ENCODE assay signal across 8 mouse cellular contexts in the genomic region with DNA sequence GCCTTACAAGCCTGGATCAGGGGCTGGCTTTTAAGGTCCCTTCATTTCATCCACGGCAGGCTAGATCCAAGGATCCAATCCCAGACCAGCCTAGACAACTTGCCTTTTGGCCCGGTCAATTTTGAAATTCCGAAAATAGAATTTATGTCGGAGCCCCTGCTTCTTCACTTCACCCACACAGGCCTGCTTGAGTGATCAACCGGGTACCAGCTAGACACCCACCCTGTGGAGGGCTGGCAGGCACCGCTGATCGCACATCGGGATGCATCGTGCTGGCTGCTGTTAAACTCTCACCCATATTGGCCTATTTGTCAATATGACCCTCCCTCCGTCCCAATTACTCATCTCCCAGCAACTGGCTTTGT. TPM values are rescaled to one million over a fixed set of nuclear protein-coding genes. Genes with fewer than 3 reads are reported as not detected.
DNase-seq lines count a peak whose midpoint lies in the region; ATAC-seq and TF ChIP-seq lines count a peak whose summit lies in the region.
"Had no signal": no experiment of that assay in that cellular context is flagged by ENCODE, and none has a peak within 500 bp of the region (broad histone marks: within the 10 kb centered on the region; RNA-seq: fewer than 3 reads in every experiment).

No protein-coding gene starts in this region.

- H3K9me3 ChIP-seq in embryonic facial prominence, embryonic 14.5 days (ENCODE audit: control insufficient read depth, low read length) = no peaks in the 10 kb centered on the region
- no peaks in the 10 kb centered on the region for H3K9me3 ChIP-seq in intestine, postnatal 0 days (ENCODE audit: control insufficient read depth)
- H3K9me3 ChIP-seq in midbrain, embryonic 12.5 days = no peaks in the 10 kb centered on the region

- H3K27ac ChIP-seq in kidney, adult 2 months (ENCODE audit: insufficient read depth, low read depth, low read length) = no peak overlapping the region
- no peak overlapping the region for H3K27ac ChIP-seq in embryonic facial prominence, embryonic 14.5 days (replicated peaks; ENCODE audit: low read depth, low read length)
- 0 out of 2 replicates have a peak overlapping the region, but pooled peaks have one; percentile 57 for H3K27ac ChIP-seq in intestine, postnatal 0 days (ENCODE audit: low read depth, low read length)
- peak overlapping the region; percentile 61; the same call in 1 of the 2 replicates for H3K27ac ChIP-seq in midbrain, embryonic 12.5 days (replicated peaks)

- DNase-seq in kidney, adult 18-20 months = peak; percentile 12
- DNase-seq in kidney, adult 2 months = no peak
- no peak for DNase-seq in embryonic facial prominence, embryonic 14.5 days (ENCODE audit: low spot score)
- no peak for DNase-seq in thymus, postnatal 0 days (ENCODE audit: low spot score)
- no peak for DNase-seq in frontal cortex, postnatal 25 days (ENCODE audit: low spot score in 2 of 2)
- DNase-seq: thymus, postnatal 14 days had no signal

- peaks cover 29% of the 10 kb centered on the region for H3K27me3 ChIP-seq in kidney, adult 2 months (replicated peaks; ENCODE audit: control insufficient read depth, insufficient read depth, low read length)
- peaks cover 93% of the 10 kb centered on the region for H3K27me3 ChIP-seq in embryonic facial prominence, embryonic 14.5 days (replicated peaks; ENCODE audit: control insufficient read depth, insufficient read depth, low read length)
- peaks cover 44% of the 10 kb centered on the region for H3K27me3 ChIP-seq in intestine, postnatal 0 days (replicated peaks; ENCODE audit: control insufficient read depth, insufficient read depth, low read length)
- H3K27me3 ChIP-seq in midbrain, embryonic 12.5 days = peaks cover 88% of the 10 kb centered on the region

- H3K4me2 ChIP-seq in embryonic facial prominence, embryonic 14.5 days (ENCODE audit: low read depth, low read length) = 0 out of 2 replicates have a peak overlapping the region, but pooled peaks have one; percentile 40
- peak overlapping the region; percentile 84 for H3K4me2 ChIP-seq in intestine, postnatal 0 days (replicated peaks; ENCODE audit: low read depth)
- H3K4me2 ChIP-seq in midbrain, embryonic 12.5 days (replicated peaks) = peak overlapping the region; percentile 45

- no peak for TF ChIP-seq CTCF in kidney, adult 2 months (conservative IDR thresholded peaks at IDR 0.05; ENCODE audit: insufficient read depth, insufficient read length, low read depth, low read length)
- TF ChIP-seq CTCF in intestine, postnatal 0 days (IDR thresholded peaks at IDR 0.05; ENCODE audit: low read depth) = no peak

- no peak for ATAC-seq in embryonic facial prominence, embryonic 14.5 days (ENCODE audit: low read depth)
- ATAC-seq in intestine, postnatal 0 days = no peak
- ATAC-seq in midbrain, embryonic 12.5 days (ENCODE audit: low FRiP score, low read depth) = no peak

- 0 out of 2 replicates have a peak overlapping the region, but pooled peaks have one; percentile 19 for H3K9ac ChIP-seq in embryonic facial prominence, embryonic 14.5 days (ENCODE audit: low read depth, low read length)
- peak overlapping the region; percentile 12; the same call in 1 of the 2 replicates for H3K9ac ChIP-seq in intestine, postnatal 0 days (ENCODE audit: low read depth, low read length)
- H3K9ac ChIP-seq in midbrain, embryonic 12.5 days (replicated peaks) = peak overlapping the region; percentile 49; the same call in 1 of the 2 replicates

- 6% methylated on average over 10 of the region's 10 CpGs for WGBS in kidney, adult 2 months
- 8% methylated on average over 10 of the region's 10 CpGs for WGBS in embryonic facial prominence, embryonic 14.5 days
- 2% methylated on average over 10 of the region's 10 CpGs for WGBS in intestine, postnatal 0 days
- 3% methylated on average over 10 of the region's 10 CpGs for WGBS in midbrain, embryonic 12.5 days

- no peak overlapping the region for H3K4me3 ChIP-seq in kidney, adult 2 months (ENCODE audit: insufficient read depth, low read depth, low read length)
- peak overlapping the region; percentile 26 for H3K4me3 ChIP-seq in embryonic facial prominence, embryonic 14.5 days (ENCODE audit: low read depth, low read length)
- H3K4me3 ChIP-seq in intestine, postnatal 0 days (ENCODE audit: low read depth, low read length) = peak overlapping the region; percentile 70
- peak overlapping the region; percentile 34 for H3K4me3 ChIP-seq in midbrain, embryonic 12.5 days

- no peaks in the 10 kb centered on the region for H3K36me3 ChIP-seq in kidney, adult 2 months (ENCODE audit: control insufficient read depth, insufficient read depth, low read length)
- no peaks in the 10 kb centered on the region for H3K36me3 ChIP-seq in embryonic facial prominence, embryonic 14.5 days (ENCODE audit: control insufficient read depth, insufficient read depth, low read length)
- no peaks in the 10 kb centered on the region; the same call in 1 of the 2 replicates for H3K36me3 ChIP-seq in intestine, postnatal 0 days (ENCODE audit: control insufficient read depth, insufficient read depth)
- no peaks in the 10 kb centered on the region for H3K36me3 ChIP-seq in midbrain, embryonic 12.5 days

- TF ChIP-seq POLR2A in kidney, adult 2 months (IDR thresholded peaks at IDR 0.05; ENCODE audit: low read depth, low read length) = no peak

- no peaks in the 10 kb centered on the region for H3K4me1 ChIP-seq in kidney, adult 2 months (ENCODE audit: control insufficient read depth, insufficient read depth, low read length)
- H3K4me1 ChIP-seq in embryonic facial prominence, embryonic 14.5 days (ENCODE audit: control insufficient read depth, insufficient read depth, low read length) = peaks cover 16% of the 10 kb centered on the region; the same call in 1 of the 2 replicates
- H3K4me1 ChIP-seq in intestine, postnatal 0 days (replicated peaks; ENCODE audit: control insufficient read depth, insufficient read depth, low read length) = no peaks in the 10 kb centered on the region
- H3K4me1 ChIP-seq in midbrain, embryonic 12.5 days = peaks cover 31% of the 10 kb centered on the region

RNA-seq across cellular contexts. Expression of a gene that starts 3.1 kb away (rescaled TPM):
- polyA plus RNA-seq in kidney, adult 2 months (2012; rRNA removed) = 0.67 and 0.98 TPM in 2 replicates
- 2.3 and 3.2 TPM in 2 replicates for polyA plus RNA-seq in embryonic facial prominence, embryonic 14.5 days (2014; fragmentation: Nextera tagmentation; extraction: Ambion mirVana)
- polyA plus RNA-seq in intestine, postnatal 0 days (2015; fragmentation: Nextera tagmentation; extraction: Ambion mirVana) = 3.7 and 4.0 TPM in 2 replicates
- 3.8 and 4.2 TPM in 2 replicates for polyA plus RNA-seq in midbrain, embryonic 12.5 days (2016; fragmentation: Nextera tagmentation; extraction: Ambion mirVana)
- 0.26 and 0.47 TPM in 2 replicates for polyA plus RNA-seq in thymus, postnatal 0 days (2015; fragmentation: Nextera tagmentation; extraction: Ambion mirVana)

RNA-seq across cellular contexts. Expression of a gene that starts 20.3 kb away (rescaled TPM):
- 0.02 and 0.15 TPM in 2 replicates for polyA plus RNA-seq in kidney, adult 2 months (2012; rRNA removed)
- 0.78 and 0.80 TPM in 2 replicates for polyA plus RNA-seq in embryonic facial prominence, embryonic 14.5 days (2014; fragmentation: Nextera tagmentation; extraction: Ambion mirVana)
- 0.20 and 0.43 TPM in 2 replicates for polyA plus RNA-seq in intestine, postnatal 0 days (2015; fragmentation: Nextera tagmentation; extraction: Ambion mirVana)
- polyA plus RNA-seq in midbrain, embryonic 12.5 days (2016; fragmentation: Nextera tagmentation; extraction: Ambion mirVana) = 2.0 and 3.6 TPM in 2 replicates
- 0.06 and 0.17 TPM in 2 replicates for polyA plus RNA-seq in thymus, postnatal 0 days (2015; fragmentation: Nextera tagmentation; extraction: Ambion mirVana)

Comparison
In these comparisons a context has a peak if more than half of its experiments do, and no peak if none do; other contexts are left out.
1. H3K27ac ChIP-seq: peak in intestine, postnatal 0 days (single experiment) and midbrain, embryonic 12.5 days (single experiment); none in kidney, adult 2 months (single experiment) and embryonic facial prominence, embryonic 14.5 days (single experiment).
2. Peak in every context shown above with its lines, with median percentiles within 50 percentile points of each other: H3K4me2 ChIP-seq and H3K9ac ChIP-seq.